Mouse (Mus musculus) neural tube, embryonic 12.5 days (tissue): ENCODE results near the gene Fdxr. TPM values are rescaled to one million over a fixed set of nuclear protein-coding genes. Genes with fewer than 3 reads are reported as not detected.
A peak's percentile ranks its signal among the peaks of the same experiment; 100 is the strongest.

Experiments used
- ATAC-seq: fragments of 200-750 bp; cut with Nextera tagmentation; 2 replicates; pipeline ENCODE4 v1.8.0; 2017; ENCODE audit warnings: low read depth, mild to moderate bottlenecking, moderate TSS enrichment, moderate library complexity; ENCODE audit not compliant: low FRiP score
- H3K27ac ChIP-seq: fragments of 300-500 bp; sonication (generic); 2 replicates; pipeline ENCODE4 v1.5.1; 2016
- H3K27me3 ChIP-seq: fragments of 300-500 bp; sonication (generic); replicated peaks from 2 replicates; pipeline ENCODE4 v1.6.1; 2016; ENCODE audit warnings: mild to moderate bottlenecking
- H3K36me3 ChIP-seq: fragments of 300-500 bp; sonication (generic); 2 replicates; pipeline ENCODE4 v1.6.1; 2016; ENCODE audit warnings: mild to moderate bottlenecking
- H3K4me1 ChIP-seq: fragments of 300-500 bp; sonication (generic); 2 replicates; pipeline ENCODE4 v1.6.1; 2016
- H3K4me2 ChIP-seq: fragments of 300-500 bp; sonication (generic); replicated peaks from 2 replicates; pipeline ENCODE4 v1.6.1; 2016; ENCODE audit warnings: mild to moderate bottlenecking
- H3K4me3 ChIP-seq: fragments of 300-500 bp; sonication (generic); 2 replicates; pipeline ENCODE4 v1.5.1; 2016
- H3K9ac ChIP-seq: fragments of 300-500 bp; sonication (generic); 2 replicates; pipeline ENCODE4 v1.6.1; 2016; ENCODE audit warnings: mild to moderate bottlenecking
- H3K9me3 ChIP-seq: fragments of 300-500 bp; sonication (generic); 2 replicates; pipeline ENCODE4 v1.6.1; 2016; ENCODE audit warnings: mild to moderate bottlenecking
- WGBS: fragments of 180-500 bp; shearing (Covaris S2); methylation state at CpG from one replicate; pipeline ENCODE4 v1.1.7; 2016; 5-methylcytosine and 5-hydroxymethylcytosine counted together
- polyA plus RNA-seq: library from polyadenylated mRNA; unstranded; fragments of >200 nt; fragmentation: Nextera tagmentation; extraction: Ambion mirVana; gene quantifications from 2 replicates; pipeline ENCODE4 v1.2.1, GENCODE M21; 2016

The Fdxr gene
- polyA plus RNA-seq, 1 experiment from 2014 or later: 16.4 TPM

- H3K27me3 ChIP-seq: 0 out of 2 replicates have a peak, but pooled peaks cover 4% of the 10 kb centered on the region
- no peak overlapping the region for H3K4me2 ChIP-seq
- no peaks in the 10 kb centered on the region for H3K9me3 ChIP-seq
- no peak overlapping the region for H3K27ac ChIP-seq
- no peak for ATAC-seq
- H3K9ac ChIP-seq: no peak overlapping the region
- no peaks in the 10 kb centered on the region for H3K36me3 ChIP-seq
- H3K4me1 ChIP-seq: peaks cover 56% of the 10 kb centered on the region
- WGBS: 70% methylated on average over 7 of the region's 7 CpGs
- H3K4me3 ChIP-seq: no peak overlapping the region
These were observed 48.4 kb downstream of the Fdxr start for GRCm38 (mm10) chr11:115228430-115228829.

- ATAC-seq: 0 out of 2 replicates have a peak, but pooled peaks have one; percentile 17
- H3K27me3 ChIP-seq: 0 out of 2 replicates have a peak, but pooled peaks cover 4% of the 10 kb centered on the region
- H3K4me1 ChIP-seq: peaks cover 56% of the 10 kb centered on the region
- H3K9ac ChIP-seq: no peak overlapping the region
- no peak overlapping the region for H3K27ac ChIP-seq
- WGBS: 28% methylated on average over 12 of the region's 12 CpGs
- no peaks in the 10 kb centered on the region for H3K9me3 ChIP-seq
- H3K36me3 ChIP-seq: no peaks in the 10 kb centered on the region
- no peak overlapping the region for H3K4me3 ChIP-seq
- no peak overlapping the region for H3K4me2 ChIP-seq
These were observed 49.2 kb downstream of the Fdxr start for GRCm38 (mm10) chr11:115227640-115228039.

GRCm38 (mm10) chr11:115226811-115227491, 49.9 kb downstream of the Fdxr start:
- H3K27me3 ChIP-seq: 0 out of 2 replicates have a peak, but pooled peaks cover 4% of the 10 kb centered on the region
- no peak overlapping the region for H3K4me3 ChIP-seq
- no peaks in the 10 kb centered on the region for H3K9me3 ChIP-seq
- no peak overlapping the region for H3K9ac ChIP-seq
- H3K36me3 ChIP-seq: no peaks in the 10 kb centered on the region
- no peak overlapping the region for H3K27ac ChIP-seq
- H3K4me1 ChIP-seq: peaks cover 55% of the 10 kb centered on the region
- no peak overlapping the region for H3K4me2 ChIP-seq
- WGBS: 42% methylated on average over 14 of the region's 14 CpGs
- ATAC-seq: no peak

- no peak for ATAC-seq
- Histone ChIP-seq H3K9ac (no peak overlapping the region), H3K36me3 (no peaks in the 10 kb centered on the region), H3K9me3 (no peaks in the 10 kb centered on the region), H3K4me3 (no peak overlapping the region), H3K4me1 (peaks cover 50% of the 10 kb centered on the region), H3K27ac (no peak overlapping the region), H3K4me2 (no peak overlapping the region), H3K27me3 (0 out of 2 replicates have a peak, but pooled peaks cover 4% of the 10 kb centered on the region)
- 71% methylated on average over 6 of the region's 6 CpGs for WGBS
These were observed 51.5 kb downstream of the Fdxr start for GRCm38 (mm10) chr11:115225301-115225700.

GRCm38 (mm10) chr11:115224889-115225288, 52.0 kb downstream of the Fdxr start:
- no peak for ATAC-seq
- 0 out of 2 replicates have a peak, but pooled peaks cover 4% of the 10 kb centered on the region for H3K27me3 ChIP-seq
- H3K9ac ChIP-seq: no peak overlapping the region
- peaks cover 50% of the 10 kb centered on the region for H3K4me1 ChIP-seq
- no peaks in the 10 kb centered on the region for H3K9me3 ChIP-seq
- no peaks in the 10 kb centered on the region for H3K36me3 ChIP-seq
- 44% methylated on average over 8 of the region's 8 CpGs for WGBS
- no peak overlapping the region for H3K27ac ChIP-seq
- no peak overlapping the region for H3K4me2 ChIP-seq
- H3K4me3 ChIP-seq: no peak overlapping the region

GRCm38 (mm10) chr11:115223877-115224276, 53.0 kb downstream of the Fdxr start:
- no peak overlapping the region for H3K27ac ChIP-seq
- peaks cover 4% of the 10 kb centered on the region; the same call in 1 of the 2 replicates for H3K27me3 ChIP-seq
- no peak for ATAC-seq
- H3K4me3 ChIP-seq: no peak overlapping the region
- H3K36me3 ChIP-seq: no peaks in the 10 kb centered on the region
- H3K4me1 ChIP-seq: peaks cover 45% of the 10 kb centered on the region
- H3K4me2 ChIP-seq: no peak overlapping the region
- H3K9me3 ChIP-seq: no peaks in the 10 kb centered on the region
- 78% methylated on average over 6 of the region's 6 CpGs for WGBS
- H3K9ac ChIP-seq: no peak overlapping the region

GRCm38 (mm10) chr11:115223451-115223850, 53.4 kb downstream of the Fdxr start:
- Histone ChIP-seq H3K36me3 (no peaks in the 10 kb centered on the region), H3K4me2 (no peak overlapping the region), H3K4me1 (peaks cover 45% of the 10 kb centered on the region), H3K27ac (no peak overlapping the region), H3K4me3 (no peak overlapping the region), H3K9ac (no peak overlapping the region), H3K27me3 (peaks cover 4% of the 10 kb centered on the region; the same call in 1 of the 2 replicates), H3K9me3 (no peaks in the 10 kb centered on the region)
- ATAC-seq: no peak
- 70% methylated on average over 11 of the region's 11 CpGs for WGBS

GRCm38 (mm10) chr11:115222570-115222969, 54.3 kb downstream of the Fdxr start:
- Histone ChIP-seq H3K36me3 (no peaks in the 10 kb centered on the region), H3K9ac (no peak overlapping the region), H3K4me2 (no peak overlapping the region), H3K27ac (no peak overlapping the region), H3K9me3 (no peaks in the 10 kb centered on the region), H3K4me3 (no peak overlapping the region), H3K4me1 (peaks cover 37% of the 10 kb centered on the region), H3K27me3 (no peaks in the 10 kb centered on the region; the same call in 1 of the 2 replicates)
- 49% methylated on average over 5 of the region's 5 CpGs for WGBS
- ATAC-seq: no peak

GRCm38 (mm10) chr11:115222077-115222476, 54.8 kb downstream of the Fdxr start:
- Histone ChIP-seq H3K9ac (no peak overlapping the region), H3K27me3 (no peaks in the 10 kb centered on the region; the same call in 1 of the 2 replicates), H3K9me3 (no peaks in the 10 kb centered on the region), H3K4me1 (peaks cover 38% of the 10 kb centered on the region), H3K4me2 (no peak overlapping the region), H3K4me3 (no peak overlapping the region), H3K36me3 (no peaks in the 10 kb centered on the region), H3K27ac (no peak overlapping the region)
- ATAC-seq: no peak
- 63% methylated on average over 12 of the region's 12 CpGs for WGBS

- no peak overlapping the region for H3K27ac ChIP-seq
- WGBS: 92% methylated on average over 10 of the region's 10 CpGs
- no peak overlapping the region for H3K4me2 ChIP-seq
- H3K36me3 ChIP-seq: no peaks in the 10 kb centered on the region
- ATAC-seq: no peak
- H3K9me3 ChIP-seq: no peaks in the 10 kb centered on the region
- no peak overlapping the region for H3K4me3 ChIP-seq
- H3K4me1 ChIP-seq: peaks cover 27% of the 10 kb centered on the region
- H3K9ac ChIP-seq: no peak overlapping the region
- peaks cover 2% of the 10 kb centered on the region for H3K27me3 ChIP-seq
These were observed 57.2 kb downstream of the Fdxr start for GRCm38 (mm10) chr11:115219685-115220084.

GRCm38 (mm10) chr11:115219263-115219662, 57.6 kb downstream of the Fdxr start:
- H3K4me3 ChIP-seq: no peak overlapping the region
- 84% methylated on average over 9 of the region's 9 CpGs for WGBS
- no peak overlapping the region for H3K27ac ChIP-seq
- no peak overlapping the region for H3K4me2 ChIP-seq
- no peak overlapping the region for H3K9ac ChIP-seq
- no peak for ATAC-seq
- H3K27me3 ChIP-seq: peaks cover 4% of the 10 kb centered on the region
- no peaks in the 10 kb centered on the region for H3K9me3 ChIP-seq
- no peaks in the 10 kb centered on the region for H3K36me3 ChIP-seq
- H3K4me1 ChIP-seq: peaks cover 27% of the 10 kb centered on the region
